Mouse (Mus musculus) cerebellum, adult 9-10 months (tissue): ENCODE measurements around the gene Rcn3.

Experiments used
- DNase-seq: peaks from one replicate; pipeline ENCODE4 v3.0.0; 2022

The Rcn3 gene

GRCm38 (mm10) chr7:45046853-45047350 is 45.1 kb downstream of the Rcn3 start:
- DNase-seq, result no peak

GRCm38 (mm10) chr7:45045741-45046140 is 46.3 kb downstream of the Rcn3 start:
- DNase-seq, result no peak

GRCm38 (mm10) chr7:45043307-45043706 is 48.7 kb downstream of the Rcn3 start:
- DNase-seq, result no peak

GRCm38 (mm10) chr7:45040851-45041250 is 51.2 kb downstream of the Rcn3 start:
- no peak for DNase-seq

GRCm38 (mm10) chr7:45038411-45038810 is 53.6 kb downstream of the Rcn3 start:
- DNase-seq, result no peak

GRCm38 (mm10) chr7:45037720-45038361 is 54.2 kb downstream of the Rcn3 start:
- no peak for DNase-seq

- DNase-seq, result no peak
These were observed 55.3 kb downstream of the Rcn3 start for GRCm38 (mm10) chr7:45036702-45037101.

- DNase-seq, result no peak
These were observed 56.4 kb downstream of the Rcn3 start for GRCm38 (mm10) chr7:45035631-45036030.

- DNase-seq, result no peak
These were observed 58.2 kb downstream of the Rcn3 start for GRCm38 (mm10) chr7:45033722-45034359.
